Mouse (Mus musculus) CD4-positive, CD25-positive, alpha-beta regulatory T cell, adult 2 months (primary cell): ENCODE data around the gene Lrrc10b.

Source experiments
- DNase-seq: peaks from one replicate; pipeline ENCODE4 v3.0.0-alpha.2; 2012; ENCODE audit warnings: low read depth, low spot score

Lrrc10b gene

DNA sequence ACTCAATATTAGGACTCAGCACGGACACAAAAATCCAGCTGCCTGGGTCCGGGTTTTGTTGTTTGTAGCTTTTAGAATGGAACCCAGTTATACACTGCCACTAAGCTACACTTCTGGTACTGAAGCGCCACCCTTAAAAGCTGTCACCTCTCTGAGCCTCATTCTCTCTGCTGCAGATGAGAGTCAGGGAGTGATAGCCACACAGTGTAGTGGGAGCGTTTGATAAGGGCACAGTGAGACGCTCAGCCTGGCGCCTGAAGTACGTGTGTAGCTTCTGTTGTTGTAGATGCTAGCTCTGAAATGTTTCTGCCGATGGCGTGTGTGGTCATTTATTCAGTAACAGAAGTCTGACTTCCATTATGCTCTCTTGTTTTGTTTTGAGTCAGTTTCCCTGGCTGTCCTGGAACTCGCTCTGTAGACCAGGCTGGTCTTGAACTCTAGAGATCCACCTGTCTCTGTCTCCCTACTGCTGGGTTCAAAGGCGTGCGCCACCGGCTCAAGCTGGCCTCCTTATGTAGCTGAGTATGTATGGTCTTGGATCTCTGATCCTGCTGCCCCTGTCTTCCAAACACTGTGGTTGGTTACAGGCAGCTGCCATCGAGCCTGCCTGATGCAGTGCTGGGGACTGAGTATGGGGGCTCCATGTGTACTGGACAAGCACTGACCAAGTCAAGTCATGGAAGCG, 12.4 kb downstream of the Lrrc10b start:
- no peak for DNase-seq

DNA sequence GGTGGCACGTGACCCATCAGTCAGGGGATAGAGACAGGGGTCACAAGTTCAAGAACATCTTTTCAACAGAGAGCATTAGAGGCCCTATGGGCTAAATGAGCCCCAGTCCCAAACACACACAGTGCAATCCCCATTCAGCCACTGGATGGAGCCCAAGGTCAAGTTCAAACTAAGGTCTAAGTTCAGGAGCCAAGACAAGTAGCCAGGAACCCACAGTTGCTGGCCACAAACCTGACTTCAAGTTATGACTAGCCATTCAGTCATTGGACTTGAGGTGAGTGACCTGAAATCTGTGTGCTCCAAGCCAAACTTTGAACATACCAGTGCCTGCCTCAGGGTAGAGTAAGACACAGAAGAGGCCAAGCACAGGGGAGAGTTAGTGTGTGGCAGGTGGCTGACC, 19.8 kb downstream of the Lrrc10b start:
- DNase-seq = peak; percentile 7

DNA sequence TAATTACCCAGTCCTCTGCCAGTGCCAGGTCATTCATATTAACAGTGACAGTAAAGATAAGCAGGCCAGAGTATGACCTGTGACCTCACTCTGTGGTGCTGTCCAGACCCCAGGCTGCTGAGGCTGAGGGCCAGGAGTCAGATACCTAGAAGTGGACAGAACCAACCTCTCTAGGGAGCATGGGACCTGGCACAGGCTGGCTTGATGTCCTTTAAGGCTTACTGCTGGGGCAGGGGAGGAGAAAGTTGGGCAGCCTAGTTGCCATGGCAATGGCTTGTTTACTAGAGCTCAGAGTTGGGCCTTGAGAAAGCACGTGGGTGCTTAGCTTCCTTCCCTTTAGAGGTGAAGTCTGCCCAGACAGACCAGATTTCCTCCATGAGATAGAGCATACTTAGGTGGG, 20.5 kb downstream of the Lrrc10b start:
- DNase-seq = peak; percentile 13

DNA sequence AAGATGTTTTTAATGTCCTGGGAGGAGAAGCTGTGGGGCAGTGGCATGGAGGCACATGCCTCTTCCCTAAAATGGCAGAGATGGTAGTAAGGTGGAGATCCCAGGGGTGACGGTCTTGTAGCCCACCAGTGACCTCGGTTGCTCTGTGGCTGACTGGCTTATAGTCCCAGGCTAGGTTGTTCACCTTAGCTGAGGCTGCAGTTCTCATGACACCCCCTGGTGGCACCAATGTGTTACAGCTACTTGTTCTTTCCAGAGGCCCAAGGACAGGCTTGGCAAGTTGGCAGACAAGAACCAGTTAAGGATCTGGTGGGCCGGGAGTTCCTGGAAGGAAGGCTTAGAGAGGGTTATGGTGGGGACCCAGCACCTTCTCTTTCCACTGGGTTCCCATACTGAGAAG, 21.4 kb downstream of the Lrrc10b start:
- DNase-seq = peak; percentile 71

DNA sequence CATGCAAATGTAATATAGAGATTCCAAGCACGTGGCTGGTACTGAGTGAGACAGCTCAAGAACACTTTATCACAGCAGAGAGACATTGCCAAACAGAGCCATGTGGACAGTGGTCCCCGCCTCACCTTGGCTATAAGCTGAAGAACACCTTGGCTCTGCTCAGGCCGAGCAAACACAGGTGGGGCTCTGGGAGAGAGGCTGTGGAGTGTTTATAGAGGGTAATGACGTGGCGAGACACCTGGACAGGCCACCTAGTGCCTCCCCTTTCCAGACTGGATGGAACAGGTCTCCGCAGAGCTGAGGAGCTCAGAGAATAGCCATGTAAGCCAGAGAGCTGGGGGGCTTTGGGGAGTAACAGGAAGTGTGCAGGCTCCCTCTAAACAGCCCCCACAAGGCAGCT, 22.3 kb downstream of the Lrrc10b start:
- DNase-seq = no peak

DNA sequence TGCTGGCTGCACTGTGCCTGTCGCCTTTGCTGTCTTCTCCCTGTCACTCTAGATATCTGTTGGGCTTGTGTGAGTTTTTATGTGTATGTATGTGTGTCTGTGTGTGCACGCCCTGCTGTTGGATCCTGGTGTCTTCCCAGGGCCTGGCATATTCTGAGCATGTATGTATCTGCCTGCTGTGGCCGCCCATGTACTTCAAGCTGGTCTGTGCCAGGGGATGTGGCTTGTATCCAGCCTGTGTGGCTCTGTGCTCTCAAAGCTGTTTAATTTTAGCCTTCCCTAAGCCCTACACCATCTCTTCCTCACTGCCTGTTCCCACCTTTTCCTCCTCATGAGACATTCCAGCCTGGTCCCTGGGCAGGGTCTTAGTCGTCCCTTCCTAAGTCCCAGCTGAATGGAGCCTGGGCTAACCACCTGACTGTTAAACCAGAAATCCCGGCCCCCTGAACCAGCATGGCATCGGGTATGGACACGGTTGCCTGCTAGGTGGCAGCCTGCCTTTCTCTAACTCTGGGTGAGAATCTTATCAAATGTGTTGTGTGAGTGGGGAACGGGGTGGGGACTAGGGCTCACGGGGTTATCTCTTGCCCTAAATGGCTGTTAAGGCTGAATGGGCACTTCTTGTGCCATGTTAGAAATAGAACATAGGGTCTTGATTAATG, 23.3 kb downstream of the Lrrc10b start:
- DNase-seq = no peak

DNA sequence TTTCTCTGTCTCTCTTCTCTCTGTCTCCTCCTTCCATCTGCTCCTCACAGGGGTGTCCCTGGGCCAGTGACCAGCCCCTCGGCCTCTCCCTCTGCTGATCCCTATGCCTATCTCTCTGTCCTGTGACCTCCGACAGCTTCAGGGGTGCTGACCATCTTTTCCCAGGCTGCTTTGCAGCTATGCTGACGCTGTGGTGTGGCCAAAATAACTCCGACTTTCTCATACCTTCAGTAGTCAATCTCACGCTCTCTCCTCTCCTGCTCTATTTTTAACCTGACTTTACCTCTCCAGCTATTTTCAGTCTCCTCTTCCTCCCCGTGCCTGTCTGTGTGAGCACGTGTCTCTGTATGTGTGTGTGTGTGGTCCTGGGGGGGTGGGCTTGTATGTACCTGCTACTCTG, 24.0 kb downstream of the Lrrc10b start:
- DNase-seq = no peak

DNA sequence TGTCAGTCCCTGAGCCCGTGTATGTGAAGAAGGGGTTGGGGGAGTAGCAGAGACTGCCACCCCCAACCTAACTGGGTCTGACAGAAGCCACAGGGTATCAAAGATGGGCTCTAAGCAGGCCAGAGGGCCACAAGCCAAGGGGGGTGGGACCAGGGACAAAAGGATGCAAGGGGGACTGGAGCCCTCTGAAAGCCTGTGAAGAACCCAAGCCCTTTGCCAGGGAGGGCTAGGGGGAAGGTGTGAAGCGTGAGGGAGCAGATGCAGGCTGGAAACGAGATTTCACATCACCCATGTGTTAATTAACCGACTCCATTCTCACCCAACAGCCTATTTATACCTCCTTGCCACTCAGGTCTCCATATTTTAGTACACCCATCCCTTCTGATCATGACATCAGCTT, 25.4 kb downstream of the Lrrc10b start:
- no peak for DNase-seq

DNA sequence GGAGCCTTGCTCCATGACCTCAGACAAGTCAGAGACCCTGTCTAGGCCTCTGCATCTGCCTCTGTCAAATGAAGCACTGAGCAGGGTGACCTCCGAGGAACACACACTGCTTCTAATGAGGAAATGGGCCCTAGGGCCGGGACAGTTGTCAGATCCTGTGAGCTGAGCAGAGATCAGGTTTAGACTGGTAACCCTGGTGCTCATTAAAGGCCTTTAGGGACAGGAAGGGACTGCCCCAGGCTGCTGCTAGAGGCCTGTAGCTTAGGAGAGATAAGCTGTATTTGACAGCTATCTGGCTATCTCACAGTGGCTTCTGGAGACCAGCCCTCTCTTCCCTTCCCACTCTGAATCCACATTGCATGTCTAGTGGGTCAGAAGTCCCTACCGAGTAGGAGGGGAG, 25.9 kb downstream of the Lrrc10b start:
- no peak for DNase-seq

DNA sequence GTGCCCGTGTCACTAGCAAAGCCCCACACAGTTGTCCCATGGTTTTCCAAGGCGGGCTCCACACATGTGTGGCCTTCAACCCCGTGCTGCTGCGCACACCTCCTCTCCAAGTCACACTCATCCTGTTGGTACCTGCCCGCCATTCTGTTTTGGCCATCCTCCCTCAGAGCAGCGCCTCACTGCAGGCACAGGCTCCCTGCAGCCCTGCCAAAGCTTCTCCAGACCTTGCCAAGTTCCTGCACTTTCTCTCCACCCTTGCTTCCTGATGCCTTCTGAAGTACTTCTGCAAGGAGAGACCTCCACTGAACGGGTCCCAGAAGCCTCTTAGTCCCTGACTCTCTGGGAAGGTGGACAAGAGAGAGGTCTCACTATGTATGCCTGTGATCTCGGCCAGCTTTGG, 27.9 kb downstream of the Lrrc10b start:
- no peak for DNase-seq

DNA sequence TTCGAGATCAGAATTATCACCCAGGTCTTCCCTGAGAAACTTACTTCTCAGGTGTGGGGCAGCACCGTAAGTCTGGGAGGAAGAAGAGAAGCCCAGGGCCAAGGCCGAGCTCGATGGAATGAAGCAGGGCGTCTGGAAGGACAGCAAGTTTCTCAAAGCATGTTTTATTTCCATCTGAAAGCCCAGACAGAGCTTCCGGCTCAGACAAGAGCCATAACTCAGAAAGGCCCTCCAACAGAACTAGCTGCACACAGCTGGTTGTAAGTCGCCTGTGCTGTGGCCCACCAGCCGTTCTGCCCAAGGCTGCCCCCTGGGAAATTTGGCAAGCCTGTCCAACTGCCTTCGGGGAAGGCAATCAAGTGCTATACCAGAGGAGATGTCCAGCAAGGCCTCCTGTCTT, 29.8 kb downstream of the Lrrc10b start:
- DNase-seq = no peak

DNA sequence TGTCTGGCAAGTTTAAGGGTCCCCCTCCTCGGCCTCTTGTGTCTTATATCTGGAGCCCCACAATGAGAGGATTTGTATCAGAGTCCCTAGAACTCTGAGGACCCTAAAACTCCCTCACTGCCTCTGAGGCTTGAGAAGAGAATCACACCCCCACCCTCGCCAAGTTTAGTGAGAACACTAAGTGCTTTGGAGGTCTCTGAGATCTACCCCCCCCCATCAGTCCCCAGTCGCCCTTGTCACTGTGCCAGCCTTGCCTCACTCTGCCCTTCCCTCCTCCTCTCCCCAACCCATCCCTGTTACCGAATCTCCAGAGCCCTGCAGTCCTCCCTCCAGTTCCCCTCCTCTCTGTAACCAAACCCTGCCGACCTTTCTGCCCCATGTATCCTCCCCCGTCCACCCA, 30.5 kb downstream of the Lrrc10b start:
- no peak for DNase-seq

DNA sequence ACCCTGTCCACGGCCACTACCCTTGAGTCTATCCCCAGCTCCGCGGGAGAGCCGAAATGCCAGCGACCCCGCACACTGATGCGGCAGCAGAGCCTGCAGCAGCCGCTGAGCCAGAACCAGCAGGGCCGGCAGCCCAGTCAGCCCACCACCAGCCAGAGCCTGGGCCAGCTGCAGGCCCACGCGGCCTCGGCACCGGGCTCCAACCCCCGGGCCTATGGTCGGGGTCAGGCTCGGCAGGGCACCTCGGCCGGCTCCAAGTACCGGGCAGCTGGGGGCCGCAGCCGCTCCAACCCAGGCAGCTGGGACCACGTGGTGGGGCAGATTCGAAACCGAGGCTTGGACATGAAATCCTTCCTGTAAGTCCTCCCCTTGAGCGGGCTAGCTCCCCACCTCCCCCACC, 31.0 kb downstream of the Lrrc10b start:
- no peak for DNase-seq

DNA sequence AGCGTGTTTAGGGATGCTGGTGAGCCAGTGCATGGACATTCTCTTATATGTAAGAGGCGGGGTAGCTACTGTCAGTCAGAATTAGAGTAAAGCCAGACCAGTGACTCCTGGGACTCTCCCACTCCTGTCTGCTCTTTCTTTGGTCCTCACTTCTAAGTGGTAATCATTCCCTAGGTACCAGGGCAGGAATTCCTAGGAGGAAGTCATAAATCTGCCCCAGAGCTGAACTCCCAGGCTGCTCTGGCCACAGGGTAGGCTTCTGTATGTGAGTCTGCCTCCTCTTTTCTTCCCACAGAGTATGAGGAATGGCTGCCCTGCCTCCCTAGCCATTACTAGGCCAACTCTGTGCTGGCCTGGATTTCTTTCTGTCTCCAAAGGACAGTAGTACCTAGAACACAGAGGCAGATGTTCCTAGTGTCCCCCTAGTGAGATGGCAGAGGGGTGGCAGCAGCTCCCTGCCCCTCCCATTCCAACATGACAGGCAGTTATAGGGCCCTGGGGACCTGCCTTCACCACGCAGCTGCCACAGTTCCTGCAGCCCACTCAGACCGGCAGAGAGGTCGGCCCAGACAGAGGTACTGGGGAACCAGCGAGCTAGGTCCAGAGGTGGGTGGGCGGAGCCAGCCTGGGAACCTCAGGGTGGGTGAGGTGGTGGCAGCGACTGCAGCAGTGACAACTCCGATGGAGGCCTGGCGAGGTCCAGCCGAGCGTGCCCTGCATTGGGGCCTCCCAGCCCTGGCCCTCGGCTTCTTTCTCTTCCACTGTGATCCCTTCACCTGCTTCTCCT, 31.6 kb downstream of the Lrrc10b start:
- DNase-seq = no peak

DNA sequence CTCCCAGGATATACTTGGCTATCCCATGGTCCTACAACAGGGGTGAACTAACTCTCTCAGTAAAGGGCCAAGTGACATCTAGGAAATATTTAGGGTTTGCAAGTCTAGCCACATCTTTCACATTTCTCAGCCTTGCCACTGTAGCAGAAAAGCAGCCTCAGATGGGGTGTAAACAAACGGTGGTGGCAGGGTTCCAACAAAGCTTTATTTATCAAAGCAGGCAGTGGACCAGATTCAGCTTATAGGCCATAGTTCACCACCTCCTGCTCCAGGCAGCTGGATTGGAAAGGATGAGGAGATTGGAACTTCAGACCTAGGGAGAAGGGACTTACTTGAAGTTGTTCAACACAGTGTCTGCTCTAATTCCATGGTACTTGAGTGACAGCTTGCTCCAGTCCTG, 32.5 kb downstream of the Lrrc10b start:
- DNase-seq = no peak

DNA sequence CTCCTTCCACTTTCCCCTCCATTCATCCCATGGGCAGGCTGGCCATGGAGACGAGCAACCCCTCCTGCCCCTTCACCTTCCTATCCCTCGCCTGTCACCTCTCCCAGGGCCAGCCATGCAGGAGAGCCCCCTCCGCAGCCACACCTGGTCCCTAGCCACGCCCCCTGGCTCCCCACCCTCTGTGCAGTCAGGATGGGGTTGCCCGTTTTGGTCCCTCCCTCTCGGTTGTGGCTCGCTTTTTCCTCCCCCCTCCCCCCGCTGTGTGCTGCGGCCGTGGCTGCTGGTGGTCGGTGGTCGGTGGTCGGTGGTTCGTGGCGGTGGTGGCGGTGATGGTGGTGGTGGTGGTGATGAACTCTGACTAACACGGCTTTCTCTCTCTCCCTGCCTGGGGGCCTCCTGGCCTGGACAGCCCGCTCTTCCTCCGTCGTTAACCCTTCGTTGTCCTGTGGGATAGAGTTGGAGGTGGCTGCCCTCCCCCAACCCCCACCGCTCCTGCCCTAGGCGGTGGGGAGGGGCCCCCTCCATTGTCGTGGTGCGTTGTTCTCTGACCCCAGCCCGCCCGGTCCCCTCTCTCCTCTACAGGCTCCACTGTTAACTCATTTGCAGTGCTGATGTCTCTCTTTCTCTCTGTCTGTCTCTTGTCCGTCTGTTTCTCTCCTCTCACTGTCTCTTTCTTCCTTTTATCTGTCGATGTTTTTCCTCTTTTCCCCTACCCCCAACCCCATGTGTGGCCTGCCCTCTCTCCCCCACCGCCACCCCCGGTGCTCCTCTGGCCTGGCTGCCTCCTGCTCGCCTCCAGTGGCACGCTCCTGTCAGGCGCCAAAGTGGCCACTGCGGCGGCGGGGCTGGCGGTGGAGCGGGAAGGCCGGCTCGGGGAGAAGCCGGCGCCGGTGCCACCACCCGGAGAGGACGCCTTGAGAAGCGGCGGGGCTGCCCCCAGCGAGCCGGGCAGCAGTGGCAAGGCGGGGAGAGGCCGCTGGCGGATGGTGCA, 35.0 kb downstream of the Lrrc10b start:
- DNase-seq = no peak

DNA sequence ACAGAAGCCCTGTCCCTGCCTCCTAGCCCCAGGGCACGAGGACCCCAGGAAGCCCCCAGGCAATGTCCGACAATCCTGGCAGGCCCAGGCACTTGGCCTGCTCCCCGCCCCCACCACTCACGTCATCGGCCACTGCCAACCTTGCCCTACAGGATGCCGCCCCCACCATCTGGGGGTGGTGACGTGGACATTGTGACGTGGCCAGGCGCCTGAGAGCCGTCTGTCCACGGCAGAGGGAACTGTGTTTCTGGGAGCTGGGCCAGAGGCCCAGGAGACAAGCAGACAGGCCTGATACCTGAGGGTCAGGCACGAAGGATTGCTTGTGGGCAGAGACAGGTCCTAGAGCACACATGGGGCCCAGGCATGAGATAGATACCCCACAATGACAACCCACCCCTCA, 39.8 kb downstream of the Lrrc10b start:
- no peak for DNase-seq

DNA sequence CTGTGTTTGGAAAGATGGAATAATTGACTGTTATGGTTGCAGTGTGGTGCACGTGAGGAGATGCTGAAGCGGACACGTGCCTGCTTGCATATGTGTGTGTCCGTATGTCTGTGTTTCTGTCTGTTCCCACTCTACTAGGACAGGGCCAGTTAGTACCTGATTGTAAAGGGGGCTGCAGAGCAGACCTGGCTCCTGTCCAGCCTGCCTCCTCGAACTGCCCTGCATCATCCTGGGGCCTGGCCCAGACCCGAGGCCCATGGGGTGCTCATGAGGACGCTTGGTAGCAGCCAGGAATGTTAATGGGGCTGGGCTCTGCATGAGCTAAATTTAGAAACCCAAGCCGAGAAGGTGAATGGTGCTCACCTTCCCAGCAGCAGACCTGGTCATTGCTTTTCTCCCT, 40.4 kb downstream of the Lrrc10b start:
- no peak for DNase-seq

DNA sequence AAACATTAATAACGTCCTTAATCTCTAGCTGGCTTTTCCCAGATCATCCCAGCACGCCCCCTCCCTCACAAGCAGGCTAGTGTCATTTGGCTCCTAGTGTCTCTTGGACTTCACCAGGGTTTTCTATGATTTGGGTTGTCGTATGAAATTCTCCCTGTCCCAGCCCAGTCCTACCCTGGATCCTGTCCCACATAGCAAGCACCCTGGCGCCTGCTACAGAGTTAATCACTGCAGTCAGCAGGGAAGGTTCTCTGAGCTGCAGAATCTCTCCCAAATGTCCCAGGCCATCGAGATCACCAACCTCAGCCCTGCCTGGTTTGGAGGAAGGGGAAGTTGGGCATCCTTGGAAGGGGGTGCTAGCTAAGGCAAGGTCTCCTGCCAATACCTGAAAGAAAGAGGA, 41.8 kb downstream of the Lrrc10b start:
- no peak for DNase-seq

DNA sequence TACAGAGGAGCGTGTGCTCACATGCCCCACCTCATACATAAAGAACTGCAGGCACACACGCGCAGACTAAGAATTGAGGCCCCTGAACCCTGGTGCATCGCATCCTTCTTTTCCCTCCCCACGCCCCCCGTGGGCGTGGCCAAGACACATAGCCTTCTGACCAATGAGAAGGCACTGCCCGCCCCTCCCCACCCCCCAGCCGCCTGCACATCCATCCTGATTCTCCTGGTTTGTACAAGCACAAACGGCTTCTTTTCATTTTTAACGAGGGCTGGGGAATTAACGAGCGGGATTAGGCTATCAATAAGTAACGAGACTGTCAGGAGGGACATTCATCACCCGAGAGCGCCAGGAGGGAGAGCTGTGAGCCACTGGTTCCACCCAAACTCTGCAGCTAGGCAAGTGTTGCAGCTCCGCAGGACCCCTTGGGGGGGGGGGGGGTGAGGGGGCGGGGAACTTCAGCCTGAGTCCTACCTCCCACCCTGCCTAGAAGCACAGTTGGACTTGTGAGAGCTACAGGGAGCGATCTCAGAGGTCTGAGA, 43.5 kb downstream of the Lrrc10b start:
- DNase-seq = no peak
